Mouse (Mus musculus) kidney, embryonic 14.5 days (tissue): ENCODE results near the gene Bcl11a. TPM values are rescaled to one million over a fixed set of nuclear protein-coding genes. Genes with fewer than 3 reads are reported as not detected.
"Not testable (repeated sequence)": the region's sequence is repeated elsewhere in the genome, so short reads cannot be mapped to it uniquely, and the experiment has no call there.

Experiments used
- ATAC-seq: fragments of 200-750 bp; cut with Nextera tagmentation; 2 replicates; pipeline ENCODE4 v1.8.0; 2017; ENCODE audit warnings: moderate number of reproducible peaks, mild to moderate bottlenecking, moderate TSS enrichment, moderate library complexity; ENCODE audit not compliant: low FRiP score, low TSS enrichment
- H3K27ac ChIP-seq: fragments of 300-500 bp; sonication (generic); 2 replicates; pipeline ENCODE4 v1.5.1; 2014; ENCODE audit warnings: low read depth, mild to moderate bottlenecking, low read length, moderate library complexity, mixed read lengths
- H3K27me3 ChIP-seq: fragments of 300-500 bp; sonication (generic); 2 replicates; pipeline ENCODE4 v1.6.1; 2014; ENCODE audit warnings: mild to moderate bottlenecking, low read length; ENCODE audit not compliant: control insufficient read depth, insufficient read depth
- H3K36me3 ChIP-seq: fragments of 300-500 bp; sonication (generic); 2 replicates; pipeline ENCODE4 v1.6.1; 2014; ENCODE audit warnings: low read length, mixed read lengths; ENCODE audit not compliant: control insufficient read depth, insufficient read depth
- H3K4me1 ChIP-seq: fragments of 300-500 bp; sonication (generic); 2 replicates; pipeline ENCODE4 v1.6.1; 2014; ENCODE audit warnings: low read length, mixed read lengths; ENCODE audit not compliant: control insufficient read depth, insufficient read depth
- H3K4me2 ChIP-seq: fragments of 300-500 bp; sonication (generic); replicated peaks from 2 replicates; pipeline ENCODE4 v1.6.1; 2014; ENCODE audit warnings: low read depth, mild to moderate bottlenecking, low read length
- H3K4me3 ChIP-seq: fragments of 300-500 bp; sonication (generic); 2 replicates; pipeline ENCODE4 v1.5.1; 2014; ENCODE audit warnings: mild to moderate bottlenecking, low read length
- H3K9ac ChIP-seq: fragments of 300-500 bp; sonication (generic); 2 replicates; pipeline ENCODE4 v1.6.1; 2014; ENCODE audit warnings: low read depth, mild to moderate bottlenecking, low read length, moderate library complexity
- H3K9me3 ChIP-seq: fragments of 300-500 bp; sonication (generic); 2 replicates; pipeline ENCODE4 v1.6.1; 2016; ENCODE audit warnings: low read length; ENCODE audit not compliant: control insufficient read depth
- WGBS: fragments of 180-500 bp; shearing (Covaris S2); extraction: QIAGEN DNeasy Blood & Tissue Kit; methylation state at CpG from one replicate; pipeline ENCODE4 v1.1.7; 2014; 5-methylcytosine and 5-hydroxymethylcytosine counted together
- polyA plus RNA-seq: library from polyadenylated mRNA; unstranded; fragments of >200 nt; fragmentation: Nextera tagmentation; extraction: Ambion mirVana; gene quantifications from 2 replicates; pipeline ENCODE4 v1.2.1, GENCODE M21; 2014

The Bcl11a gene
- polyA plus RNA-seq, 1 experiment from 2014 or later = 2.8 TPM

DNA sequence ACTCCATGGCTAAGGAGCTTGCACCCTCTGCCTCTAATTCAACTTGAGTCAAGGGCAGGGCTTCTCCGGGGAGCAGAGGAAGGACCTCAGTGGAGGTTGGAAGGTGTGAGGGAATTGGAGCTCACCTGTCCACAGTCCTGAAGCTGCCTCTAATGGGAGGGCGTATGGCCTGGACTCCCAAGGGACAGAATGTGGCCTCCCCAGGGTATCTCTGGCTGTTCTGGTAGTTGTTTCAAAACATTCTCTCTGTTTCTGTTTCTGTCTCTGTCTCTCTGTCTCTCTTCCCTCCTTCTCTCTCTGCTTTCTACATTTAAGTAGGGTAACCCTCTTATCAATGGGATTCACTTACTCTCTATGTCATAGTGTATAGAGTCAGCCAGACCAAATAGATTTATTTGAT, 38.2 kb downstream of the Bcl11a start:
- Histone ChIP-seq H3K4me1 (no peaks in the 10 kb centered on the region), H3K27me3 (no peaks in the 10 kb centered on the region), H3K9ac (no peak overlapping the region), H3K9me3 (no peaks in the 10 kb centered on the region), H3K36me3 (no peaks in the 10 kb centered on the region), H3K4me2 (no peak overlapping the region), H3K27ac (no peak overlapping the region), H3K4me3 (no peak overlapping the region)
- no peak for ATAC-seq
- WGBS = 97% methylated on average over 2 of the region's 2 CpGs

DNA sequence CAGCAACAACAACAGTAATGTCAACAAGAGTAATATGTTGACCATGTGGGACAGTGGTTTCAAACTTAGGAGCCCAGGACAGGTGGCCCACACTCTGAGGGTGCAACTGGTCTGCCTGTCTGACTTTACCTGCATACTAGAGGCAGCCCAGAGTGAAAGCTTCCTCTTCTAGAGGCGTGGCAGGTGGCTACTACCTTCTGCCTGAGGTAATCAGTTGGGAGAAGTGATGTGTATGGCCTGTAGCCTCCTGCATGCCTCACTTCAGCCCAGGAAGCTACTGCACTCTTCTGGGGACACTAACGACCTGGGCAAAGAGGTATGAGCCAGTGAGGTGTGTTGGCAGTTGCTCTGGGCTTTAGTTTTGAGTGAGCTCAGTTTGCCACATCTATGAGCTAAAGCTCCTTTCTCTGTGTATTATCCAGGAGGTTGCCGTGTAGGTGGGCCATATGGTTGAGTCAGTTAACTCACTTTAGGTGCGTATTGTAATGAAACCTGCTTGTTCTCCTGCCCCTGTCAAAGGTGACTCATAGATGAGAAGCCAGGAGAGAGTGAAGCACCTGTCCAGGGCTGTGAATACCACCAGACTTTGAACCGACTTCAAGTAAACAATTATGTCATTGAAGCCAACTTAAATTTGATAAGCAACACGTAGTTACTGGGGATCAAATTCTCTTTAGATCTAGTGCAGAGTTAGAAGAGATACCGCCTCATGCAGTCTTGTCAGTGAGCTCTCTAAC, 38.9 kb downstream of the Bcl11a start:
- WGBS = 79% methylated on average over 7 of the region's 7 CpGs
- no peaks in the 10 kb centered on the region for H3K9me3 ChIP-seq
- no peak for ATAC-seq
- H3K36me3 ChIP-seq = no peaks in the 10 kb centered on the region
- no peak overlapping the region for H3K4me2 ChIP-seq
- no peak overlapping the region for H3K27ac ChIP-seq
- H3K4me1 ChIP-seq = no peaks in the 10 kb centered on the region
- no peaks in the 10 kb centered on the region for H3K27me3 ChIP-seq
- no peak overlapping the region for H3K9ac ChIP-seq
- no peak overlapping the region for H3K4me3 ChIP-seq

DNA sequence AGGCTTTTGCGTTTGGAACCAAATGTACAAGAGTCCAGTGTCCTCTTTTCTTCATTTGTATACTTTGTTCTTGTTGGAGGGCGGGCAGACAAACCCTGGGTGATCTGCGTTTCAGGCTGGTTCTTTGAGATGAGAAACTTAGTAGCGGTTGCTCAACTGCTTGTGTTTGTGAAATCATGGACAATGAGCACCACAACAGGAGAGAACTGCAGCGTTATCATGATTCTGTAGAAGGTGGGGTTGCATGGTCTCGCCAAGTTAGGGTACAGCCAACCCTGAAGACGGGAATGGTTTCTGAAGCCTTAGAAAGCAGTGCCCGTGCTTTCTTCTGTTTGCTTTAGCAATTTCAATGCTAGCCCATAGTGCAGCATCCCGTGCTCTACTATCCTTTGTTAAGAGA, 43.3 kb downstream of the Bcl11a start:
- Histone ChIP-seq H3K27me3 (no peaks in the 10 kb centered on the region), H3K4me3 (no peak overlapping the region), H3K27ac (no peak overlapping the region), H3K9me3 (no peaks in the 10 kb centered on the region), H3K36me3 (no peaks in the 10 kb centered on the region), H3K4me1 (no peaks in the 10 kb centered on the region), H3K9ac (no peak overlapping the region), H3K4me2 (no peak overlapping the region)
- ATAC-seq = no peak
- 95% methylated on average over 9 of the region's 9 CpGs for WGBS

DNA sequence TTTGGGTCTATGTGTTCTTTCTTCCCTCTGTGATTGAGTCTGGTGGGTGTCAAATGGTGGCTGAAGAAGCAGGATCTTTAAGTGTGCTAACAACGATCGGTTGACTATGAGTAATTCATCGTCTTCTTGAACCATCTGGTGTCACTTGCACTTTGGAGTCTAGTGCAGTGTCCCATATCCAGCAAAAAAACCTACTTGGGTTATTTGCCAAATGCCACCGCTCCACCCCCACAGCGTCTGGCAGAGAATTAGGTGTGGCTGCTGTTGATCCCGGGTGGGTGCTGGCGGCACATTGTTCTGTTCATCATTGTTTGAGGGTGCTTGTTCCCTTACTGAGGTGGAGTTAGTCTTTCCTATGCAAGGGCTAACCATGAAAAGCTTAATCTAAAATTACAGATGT, 45.0 kb downstream of the Bcl11a start:
- ATAC-seq = no peak
- Histone ChIP-seq H3K9ac (no peak overlapping the region), H3K4me1 (no peaks in the 10 kb centered on the region), H3K36me3 (no peaks in the 10 kb centered on the region), H3K9me3 (no peaks in the 10 kb centered on the region), H3K27ac (no peak overlapping the region), H3K27me3 (no peaks in the 10 kb centered on the region), H3K4me3 (no peak overlapping the region), H3K4me2 (no peak overlapping the region)
- 80% methylated on average over 7 of the region's 7 CpGs for WGBS

DNA sequence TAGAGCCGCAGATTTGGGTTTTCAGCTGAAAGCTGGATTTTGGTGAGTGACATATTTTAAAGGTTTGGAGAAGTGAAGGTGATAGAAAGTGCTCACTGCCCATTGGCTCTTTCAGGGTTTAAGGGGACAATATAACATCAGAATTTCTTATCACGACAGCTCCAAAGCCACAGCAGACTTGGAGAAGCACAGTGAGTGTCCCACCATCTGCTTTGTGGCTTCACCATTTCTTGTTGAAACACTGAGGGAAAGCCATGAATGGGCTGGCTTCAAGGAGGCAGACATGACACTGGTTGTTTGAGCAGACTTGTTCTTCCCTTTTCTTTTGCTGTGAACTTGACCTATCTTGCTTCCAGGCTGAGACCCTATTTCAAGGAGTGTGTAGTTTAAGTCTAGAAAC, 46.1 kb downstream of the Bcl11a start:
- Histone ChIP-seq H3K4me2 (no peak overlapping the region), H3K9ac (no peak overlapping the region), H3K27ac (no peak overlapping the region), H3K4me3 (no peak overlapping the region), H3K4me1 (no peaks in the 10 kb centered on the region), H3K9me3 (no peaks in the 10 kb centered on the region), H3K27me3 (no peaks in the 10 kb centered on the region), H3K36me3 (no peaks in the 10 kb centered on the region)
- no peak for ATAC-seq
- WGBS = 90% methylated on average over 2 of the region's 2 CpGs

- 82% methylated on average over 6 of the region's 6 CpGs for WGBS
- no peaks in the 10 kb centered on the region for H3K36me3 ChIP-seq
- no peak overlapping the region for H3K4me2 ChIP-seq
- no peak for ATAC-seq
- no peaks in the 10 kb centered on the region for H3K27me3 ChIP-seq
- no peaks in the 10 kb centered on the region for H3K4me1 ChIP-seq
- H3K4me3 ChIP-seq = no peak overlapping the region
- no peak overlapping the region for H3K9ac ChIP-seq
- H3K27ac ChIP-seq = no peak overlapping the region
- no peaks in the 10 kb centered on the region for H3K9me3 ChIP-seq
Measured at GRCm38 (mm10) chr11:24125098-24125497, 47.2 kb downstream of the Bcl11a start.

- Histone ChIP-seq H3K27ac (no peak overlapping the region), H3K4me3 (no peak overlapping the region), H3K9ac (no peak overlapping the region), H3K9me3 (no peaks in the 10 kb centered on the region), H3K27me3 (no peaks in the 10 kb centered on the region), H3K36me3 (no peaks in the 10 kb centered on the region), H3K4me2 (no peak overlapping the region), H3K4me1 (no peaks in the 10 kb centered on the region)
- no peak for ATAC-seq
- WGBS = 38% methylated on average over 2 of the region's 2 CpGs
Measured at GRCm38 (mm10) chr11:24128001-24128400, 50.1 kb downstream of the Bcl11a start.

GRCm38 (mm10) chr11:24128880-24129279, 51.0 kb downstream of the Bcl11a start:
- not testable (repeated sequence) for H3K4me3 ChIP-seq, H3K27ac ChIP-seq, H3K27me3 ChIP-seq, H3K9me3 ChIP-seq, H3K9ac ChIP-seq, ATAC-seq, H3K4me2 ChIP-seq, H3K36me3 ChIP-seq, H3K4me1 ChIP-seq
- WGBS = 81% methylated on average over 4 of the region's 4 CpGs

- Histone ChIP-seq H3K9ac (no peak overlapping the region), H3K4me1 (no peaks in the 10 kb centered on the region), H3K4me2 (no peak overlapping the region), H3K27ac (no peak overlapping the region), H3K36me3 (no peaks in the 10 kb centered on the region), H3K9me3 (no peaks in the 10 kb centered on the region), H3K27me3 (no peaks in the 10 kb centered on the region), H3K4me3 (no peak overlapping the region)
- WGBS = 83% methylated on average over 5 of the region's 5 CpGs
- no peak for ATAC-seq
Measured at GRCm38 (mm10) chr11:24129358-24130185, 51.7 kb downstream of the Bcl11a start.
